ENCODE assay signal across 18 mouse cellular contexts in the genomic region with DNA sequence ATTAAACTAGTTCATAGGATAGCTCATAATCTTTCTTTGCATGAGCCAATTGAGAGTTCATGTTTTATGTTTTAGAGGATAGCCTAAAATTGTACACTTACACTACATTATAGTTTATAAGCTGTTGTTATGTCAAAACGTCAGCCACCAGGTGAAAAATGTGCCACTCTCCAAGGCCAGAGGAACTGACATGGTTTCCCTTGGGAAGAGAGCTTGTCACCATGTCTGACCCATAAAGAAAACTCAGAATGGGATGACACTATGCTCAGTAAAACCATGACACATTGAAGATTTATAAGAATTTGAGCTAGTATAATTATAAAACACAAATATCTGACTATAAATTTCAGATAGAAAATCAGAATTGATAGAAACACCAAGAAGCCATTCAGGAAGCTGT.
DNase-seq lines count a peak whose midpoint lies in the region; ATAC-seq lines count a peak whose summit lies in the region.
"Had no signal": no experiment of that assay in that cellular context is flagged by ENCODE, and none has a peak within 500 bp of the region (broad histone marks: within the 10 kb centered on the region; RNA-seq: fewer than 3 reads in every experiment).

No protein-coding gene starts in this region.

- no peak for DNase-seq in neural tube, embryonic 11.5 days (ENCODE audit: low spot score)
- DNase-seq in mesoderm, embryonic 11.5 days (ENCODE audit: low read depth, low spot score) = peak; percentile 8
- DNase-seq in left cerebral cortex, postnatal 36 days (ENCODE audit: low spot score in 2 of 2) = no peak
- DNase-seq: adrenal gland, adult 8-10 months; adrenal gland, postnatal 14 days; adrenal gland, postnatal 36 days; cerebellum, adult 11-12 months; cerebellum, adult 2 months; cerebellum, adult 9-10 months; cerebellum, postnatal 10 days; cerebellum, postnatal 25 days; forebrain, postnatal 0 days had no signal

- ATAC-seq in neural tube, embryonic 11.5 days (ENCODE audit: insufficient read depth, low FRiP score, low TSS enrichment) = peak; percentile 68; the same call in 1 of the 2 replicates
- no peak for ATAC-seq in neural tube, embryonic 15.5 days (ENCODE audit: low FRiP score)
- ATAC-seq in neural tube, embryonic 14.5 days (ENCODE audit: low read depth) = peak; percentile 44; the same call in 1 of the 2 replicates
- ATAC-seq: forebrain, embryonic 13.5 days; forebrain, embryonic 15.5 days; forebrain, postnatal 0 days had no signal

- H3K4me1 ChIP-seq in neural tube, embryonic 11.5 days (ENCODE audit: control insufficient read depth, insufficient read depth, low read length) = no peaks in the 10 kb centered on the region
- peaks cover 3% of the 10 kb centered on the region for H3K4me1 ChIP-seq in neural tube, embryonic 15.5 days
- peaks cover 3% of the 10 kb centered on the region; the same call in 1 of the 2 replicates for H3K4me1 ChIP-seq in neural tube, embryonic 14.5 days (ENCODE audit: control insufficient read depth, insufficient read depth, low read length)
- H3K4me1 ChIP-seq: embryonic facial prominence, embryonic 10.5 days; embryonic facial prominence, embryonic 12.5 days; forebrain, embryonic 13.5 days; forebrain, embryonic 15.5 days had no signal

- no peaks in the 10 kb centered on the region for H3K36me3 ChIP-seq in neural tube, embryonic 11.5 days (ENCODE audit: control insufficient read depth, insufficient read depth, low read length)
- no peaks in the 10 kb centered on the region for H3K36me3 ChIP-seq in neural tube, embryonic 15.5 days
- no peaks in the 10 kb centered on the region for H3K36me3 ChIP-seq in neural tube, embryonic 14.5 days (ENCODE audit: control insufficient read depth, insufficient read depth, low read length)
- H3K36me3 ChIP-seq: embryonic facial prominence, embryonic 10.5 days; embryonic facial prominence, embryonic 12.5 days; forebrain, embryonic 15.5 days had no signal

- H3K27me3 ChIP-seq in neural tube, embryonic 11.5 days (ENCODE audit: control insufficient read depth, insufficient read depth, low read length) = no peaks in the 10 kb centered on the region
- no peaks in the 10 kb centered on the region for H3K27me3 ChIP-seq in neural tube, embryonic 15.5 days (replicated peaks)
- no peaks in the 10 kb centered on the region for H3K27me3 ChIP-seq in neural tube, embryonic 14.5 days (ENCODE audit: control insufficient read depth, insufficient read depth, low read length)
- H3K27me3 ChIP-seq: embryonic facial prominence, embryonic 12.5 days; forebrain, embryonic 13.5 days; forebrain, embryonic 15.5 days had no signal

- H3K4me2 ChIP-seq in neural tube, embryonic 11.5 days (ENCODE audit: low read depth) = no peak overlapping the region
- H3K4me2 ChIP-seq in neural tube, embryonic 15.5 days = no peak overlapping the region
- no peak overlapping the region for H3K4me2 ChIP-seq in neural tube, embryonic 14.5 days (ENCODE audit: low read depth, low read length)
- H3K4me2 ChIP-seq: embryonic facial prominence, embryonic 12.5 days; forebrain, embryonic 13.5 days; forebrain, embryonic 15.5 days had no signal

- WGBS in neural tube, embryonic 11.5 days = 61% methylated on average over 1 of the region's 1 CpGs
- WGBS in neural tube, embryonic 15.5 days = 43% methylated on average over 1 of the region's 1 CpGs
- 32% methylated on average over 1 of the region's 1 CpGs for WGBS in neural tube, embryonic 14.5 days

- H3K9me3 ChIP-seq in neural tube, embryonic 11.5 days (ENCODE audit: control insufficient read depth, low read length) = no peaks in the 10 kb centered on the region
- no peaks in the 10 kb centered on the region for H3K9me3 ChIP-seq in neural tube, embryonic 15.5 days (replicated peaks)
- no peaks in the 10 kb centered on the region for H3K9me3 ChIP-seq in neural tube, embryonic 14.5 days (ENCODE audit: control insufficient read depth, low read length)
- H3K9me3 ChIP-seq: embryonic facial prominence, embryonic 10.5 days; embryonic facial prominence, embryonic 12.5 days; forebrain, embryonic 13.5 days; forebrain, embryonic 15.5 days had no signal

- H3K9ac ChIP-seq in neural tube, embryonic 11.5 days (ENCODE audit: low read length) = no peak overlapping the region
- no peak overlapping the region for H3K9ac ChIP-seq in neural tube, embryonic 15.5 days (replicated peaks)
- H3K9ac ChIP-seq in neural tube, embryonic 14.5 days (replicated peaks; ENCODE audit: low read depth, low read length) = no peak overlapping the region
- H3K9ac ChIP-seq: embryonic facial prominence, embryonic 12.5 days; forebrain, embryonic 13.5 days; forebrain, embryonic 15.5 days; forebrain, postnatal 0 days had no signal

- intact Hi-C loops in left cerebral cortex, postnatal 36 days (cut with DNase I) = no loop called here

- H3K27ac ChIP-seq in neural tube, embryonic 11.5 days (ENCODE audit: low read depth, low read length) = no peak overlapping the region
- no peak overlapping the region for H3K27ac ChIP-seq in neural tube, embryonic 15.5 days (replicated peaks)
- H3K27ac ChIP-seq in neural tube, embryonic 14.5 days (ENCODE audit: low read depth, low read length) = no peak overlapping the region
- H3K27ac ChIP-seq: embryonic facial prominence, embryonic 10.5 days; embryonic facial prominence, embryonic 12.5 days; forebrain, embryonic 13.5 days; forebrain, embryonic 15.5 days had no signal

- H3K4me3 ChIP-seq in neural tube, embryonic 11.5 days (ENCODE audit: low read depth, low read length) = no peak overlapping the region
- no peak overlapping the region for H3K4me3 ChIP-seq in neural tube, embryonic 15.5 days (replicated peaks)
- H3K4me3 ChIP-seq in neural tube, embryonic 14.5 days (ENCODE audit: low read depth, low read length) = no peak overlapping the region
- H3K4me3 ChIP-seq: embryonic facial prominence, embryonic 10.5 days; embryonic facial prominence, embryonic 12.5 days; forebrain, embryonic 13.5 days; forebrain, embryonic 15.5 days had no signal
